In the genomic region with DNA sequence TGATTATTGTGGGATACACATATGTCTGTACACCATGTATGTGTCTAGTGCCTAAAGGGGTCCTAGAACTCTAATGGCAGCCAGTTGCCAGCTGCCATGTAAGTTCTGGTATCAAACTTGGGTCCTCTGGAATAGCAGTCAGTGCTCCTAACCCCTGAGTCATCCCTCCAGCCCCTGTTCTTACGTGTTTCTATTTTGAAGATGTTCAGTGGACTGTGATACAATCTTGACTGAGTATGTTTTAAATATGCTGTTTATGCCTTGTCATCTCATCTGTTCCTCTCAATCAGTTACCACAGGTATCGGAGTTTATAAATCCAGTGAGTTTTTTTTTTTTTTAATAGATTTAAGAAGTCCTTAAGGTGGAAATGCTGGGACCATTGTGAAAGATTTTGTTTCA, we compare ENCODE assay signal across 16 mouse cellular contexts.
"Had no signal": no experiment of that assay in that cellular context is flagged by ENCODE, and none has a peak within 500 bp of the region (broad histone marks: within the 10 kb centered on the region; RNA-seq: fewer than 3 reads in every experiment).

No protein-coding gene starts in this region.

- H3K4me3 ChIP-seq: left cerebral cortex, adult 2 months; liver, embryonic 13.5 days; midbrain, embryonic 10.5 days; neural tube, embryonic 13.5 days had no signal

- DNase-seq: kidney, adult 2 months; kidney, postnatal 10 days; kidney, postnatal 36 days; layer of hippocampus, postnatal 36 days; liver, embryonic 13.5 days; lung, adult 2 months; lung, postnatal 14 days; midbrain, embryonic 14.5 days; retina, postnatal 1 day; right cerebral cortex, postnatal 25 days; thymus, adult 18-20 months; thymus, postnatal 36 days had no signal

- H3K4me1 ChIP-seq: midbrain, embryonic 10.5 days had no signal

- H3K4me2 ChIP-seq: liver, embryonic 13.5 days; neural tube, embryonic 13.5 days had no signal

- H3K9me3 ChIP-seq: liver, embryonic 13.5 days; midbrain, embryonic 10.5 days; neural tube, embryonic 13.5 days had no signal

- H3K36me3 ChIP-seq: liver, embryonic 13.5 days; midbrain, embryonic 10.5 days; neural tube, embryonic 13.5 days had no signal

- H3K27me3 ChIP-seq: liver, embryonic 13.5 days; neural tube, embryonic 13.5 days had no signal

- H3K27ac ChIP-seq: left cerebral cortex, adult 2 months; liver, embryonic 13.5 days; macrophage; midbrain, embryonic 10.5 days; neural tube, embryonic 13.5 days had no signal

- H3K9ac ChIP-seq: liver, embryonic 13.5 days; neural tube, embryonic 13.5 days had no signal
